Mouse (Mus musculus) intestine, postnatal 0 days (tissue): Measurements from ENCODE around the gene Ccl28. TPM values are rescaled to one million over a fixed set of nuclear protein-coding genes. Genes with fewer than 3 reads are reported as not detected.
"Not testable (repeated sequence)": the region's sequence is repeated elsewhere in the genome, so short reads cannot be mapped to it uniquely, and the experiment has no call there.

Source experiments
- ATAC-seq: fragments of 200-750 bp; cut with Nextera tagmentation; 2 replicates; pipeline ENCODE4 v1.8.0; 2017; ENCODE audit warnings: mild to moderate bottlenecking, moderate TSS enrichment, moderate library complexity
- H3K27ac ChIP-seq: fragments of 300-500 bp; sonication (generic); 2 replicates; pipeline ENCODE4 v1.5.1; 2014; ENCODE audit warnings: mild to moderate bottlenecking, low read depth, low read length, moderate library complexity
- H3K27me3 ChIP-seq: fragments of 300-500 bp; sonication (generic); replicated peaks from 2 replicates; pipeline ENCODE4 v1.6.1; 2014; ENCODE audit warnings: low read length, mixed read lengths; ENCODE audit not compliant: control insufficient read depth, insufficient read depth
- H3K36me3 ChIP-seq: fragments of 300-500 bp; sonication (generic); 2 replicates; pipeline ENCODE4 v1.6.1; 2014; ENCODE audit warnings: mild to moderate bottlenecking, moderate library complexity; ENCODE audit not compliant: control insufficient read depth, insufficient read depth
- H3K4me1 ChIP-seq: fragments of 300-500 bp; sonication (generic); replicated peaks from 2 replicates; pipeline ENCODE4 v1.6.1; 2014; ENCODE audit warnings: antibody characterized with exemption, low read length, mixed read lengths; ENCODE audit not compliant: control insufficient read depth, insufficient read depth
- H3K4me2 ChIP-seq: fragments of 300-500 bp; sonication (generic); replicated peaks from 2 replicates; pipeline ENCODE4 v1.6.1; 2014; ENCODE audit warnings: low read depth, mild to moderate bottlenecking, moderate library complexity
- H3K4me3 ChIP-seq: fragments of 300-500 bp; sonication (generic); 2 replicates; pipeline ENCODE4 v1.5.1; 2014; ENCODE audit warnings: low read depth, low read length
- H3K9ac ChIP-seq: fragments of 300-500 bp; sonication (generic); 2 replicates; pipeline ENCODE4 v1.6.1; 2014; ENCODE audit warnings: mild to moderate bottlenecking, low read depth, low read length
- H3K9me3 ChIP-seq: fragments of 300-500 bp; sonication (generic); 2 replicates; pipeline ENCODE4 v1.6.1; 2016; ENCODE audit warnings: mixed run types; ENCODE audit not compliant: control insufficient read depth
- CTCF ChIP-seq: sonication (generic); IDR thresholded peaks from 2 replicates; pipeline ENCODE4 v1.5.1; 2016; ENCODE audit warnings: low read depth, mild to moderate bottlenecking, control low read depth, antibody characterized with exemption, moderate library complexity
- WGBS: fragments of 180-500 bp; shearing (Covaris S2); extraction: QIAGEN DNeasy Blood & Tissue Kit; methylation state at CpG from one replicate; pipeline ENCODE4 v1.1.7; 2014; 5-methylcytosine and 5-hydroxymethylcytosine counted together
- polyA plus RNA-seq: library from polyadenylated mRNA; unstranded; fragments of >200 nt; fragmentation: Nextera tagmentation; extraction: Ambion mirVana; gene quantifications from 2 replicates; pipeline ENCODE4 v1.2.1, GENCODE M21; 2015

The Ccl28 gene
- polyA plus RNA-seq = 1.0 and 1.1 TPM in 2 replicates

GRCm38 (mm10) chr13:119623634-119624033 is at the start of gene Ccl28:
Gene Ccl28, plus strand, starts transcription at chr13:119623819.
- H3K27me3 ChIP-seq = no peaks in the 10 kb centered on the region
- no peak for TF ChIP-seq CTCF
- peak within 1 kb of the TSS; percentile 48 for H3K4me2 ChIP-seq
- no peaks in the 10 kb centered on the region for H3K36me3 ChIP-seq
- no peaks in the 10 kb centered on the region for H3K4me1 ChIP-seq
- peak within 1 kb of the TSS; percentile 5; the same call in 1 of the 2 replicates for H3K4me3 ChIP-seq
- no peak within 1 kb of the TSS for H3K9ac ChIP-seq
- no peaks in the 10 kb centered on the region for H3K9me3 ChIP-seq
- WGBS = 56% methylated on average over 6 of the region's 6 CpGs
- peak; percentile 73 for ATAC-seq
- H3K27ac ChIP-seq = peak within 1 kb of the TSS; percentile 8; the same call in 1 of the 2 replicates

- H3K4me3 ChIP-seq, H3K36me3 ChIP-seq, H3K9ac ChIP-seq, H3K27ac ChIP-seq, H3K27me3 ChIP-seq, H3K4me1 ChIP-seq, H3K4me2 ChIP-seq, H3K9me3 ChIP-seq: not testable (repeated sequence)
- peak; percentile 78 for ATAC-seq
- WGBS = 70% methylated on average over 14 of the region's 16 CpGs
Observed at GRCm38 (mm10) chr13:119596321-119597211, 27.1 kb upstream of the Ccl28 start.

GRCm38 (mm10) chr13:119598466-119598865 is 25.2 kb upstream of the Ccl28 start:
- H3K4me1 ChIP-seq, H3K9me3 ChIP-seq, H3K4me3 ChIP-seq, H3K4me2 ChIP-seq, H3K9ac ChIP-seq, H3K27me3 ChIP-seq, ATAC-seq, H3K27ac ChIP-seq, H3K36me3 ChIP-seq: not testable (repeated sequence)

- H3K36me3 ChIP-seq, H3K4me2 ChIP-seq, H3K4me3 ChIP-seq, H3K9me3 ChIP-seq, H3K27ac ChIP-seq, ATAC-seq, H3K27me3 ChIP-seq, H3K9ac ChIP-seq, H3K4me1 ChIP-seq: not testable (repeated sequence)
- WGBS = 69% methylated on average over 10 of the region's 12 CpGs
Observed at GRCm38 (mm10) chr13:119599066-119599465, 24.6 kb upstream of the Ccl28 start.

GRCm38 (mm10) chr13:119599498-119599897 is 24.1 kb upstream of the Ccl28 start:
- H3K36me3 ChIP-seq, ATAC-seq, H3K9me3 ChIP-seq, H3K4me1 ChIP-seq, H3K27ac ChIP-seq, H3K4me3 ChIP-seq, H3K9ac ChIP-seq, H3K27me3 ChIP-seq, H3K4me2 ChIP-seq: not testable (repeated sequence)
- 73% methylated on average over 2 of the region's 2 CpGs for WGBS

- H3K36me3 ChIP-seq = not testable (repeated sequence)
Observed at GRCm38 (mm10) chr13:119600166-119600565, 23.5 kb upstream of the Ccl28 start.

GRCm38 (mm10) chr13:119602688-119603331 is 20.8 kb upstream of the Ccl28 start:
- not testable (repeated sequence) for H3K36me3 ChIP-seq, H3K4me2 ChIP-seq, H3K27ac ChIP-seq, H3K4me1 ChIP-seq, H3K9ac ChIP-seq, H3K27me3 ChIP-seq, H3K4me3 ChIP-seq, ATAC-seq, H3K9me3 ChIP-seq
- 40% methylated on average over 12 of the region's 13 CpGs for WGBS

More at GRCm38 (mm10) chr13:119600166-119600565, 23.5 kb upstream of the Ccl28 start:
- H3K4me3 ChIP-seq, H3K27me3 ChIP-seq, H3K4me1 ChIP-seq, H3K9me3 ChIP-seq, H3K9ac ChIP-seq, H3K27ac ChIP-seq, H3K4me2 ChIP-seq, ATAC-seq: not testable (repeated sequence)

GRCm38 (mm10) chr13:119603890-119604289 is 19.7 kb upstream of the Ccl28 start:
- H3K4me3 ChIP-seq, H3K4me1 ChIP-seq, H3K9ac ChIP-seq, H3K27me3 ChIP-seq, H3K4me2 ChIP-seq, H3K27ac ChIP-seq, H3K36me3 ChIP-seq, H3K9me3 ChIP-seq: not testable (repeated sequence)
- 91% methylated on average over 6 of the region's 8 CpGs for WGBS
- ATAC-seq = 0 out of 2 replicates have a peak, but pooled peaks have one; percentile 28

GRCm38 (mm10) chr13:119604322-119604721 is 19.3 kb upstream of the Ccl28 start:
- not testable (repeated sequence) for H3K9ac ChIP-seq, H3K4me2 ChIP-seq
- 0 out of 2 replicates have a peak, but pooled peaks have one; percentile 1 for ATAC-seq

More at GRCm38 (mm10) chr13:119604322-119604721, 19.3 kb upstream of the Ccl28 start:
- not testable (repeated sequence) for H3K9me3 ChIP-seq, H3K4me3 ChIP-seq, H3K36me3 ChIP-seq, H3K27me3 ChIP-seq, H3K27ac ChIP-seq, H3K4me1 ChIP-seq
- 93% methylated on average over 7 of the region's 9 CpGs for WGBS
